Mouse (Mus musculus) lung, postnatal 10 days (tissue): ENCODE results near the gene Wdsub1.
A peak's percentile ranks its signal among the peaks of the same experiment; 100 is the strongest.
"Not testable (repeated sequence)": the region's sequence is repeated elsewhere in the genome, so short reads cannot be mapped to it uniquely, and the experiment has no call there.

Experiments
- DNase-seq: peaks from one replicate; pipeline ENCODE4 v3.0.0; 2021

Gene Wdsub1

GRCm38 (mm10) chr2:59881831-59882741, at the start of gene Wdsub1:
Gene Wdsub1 (minus strand): TSS chr2:59882591.
- peak; percentile 97 for DNase-seq

GRCm38 (mm10) chr2:59913610-59914009, 31.2 kb upstream of the Wdsub1 start:
- DNase-seq: no peak

- DNase-seq: no peak
Measured at GRCm38 (mm10) chr2:59908048-59908447, 25.7 kb upstream of the Wdsub1 start.

- DNase-seq: no peak
Measured at GRCm38 (mm10) chr2:59904007-59904406, 21.6 kb upstream of the Wdsub1 start.

GRCm38 (mm10) chr2:59898666-59899065, 16.3 kb upstream of the Wdsub1 start:
- no peak for DNase-seq

- no peak for DNase-seq
Measured at GRCm38 (mm10) chr2:59898105-59898504, 15.7 kb upstream of the Wdsub1 start.

GRCm38 (mm10) chr2:59896837-59897236, 14.4 kb upstream of the Wdsub1 start:
- DNase-seq: no peak

- DNase-seq: peak; percentile 46
Measured at GRCm38 (mm10) chr2:59896400-59896799, 14.0 kb upstream of the Wdsub1 start.

GRCm38 (mm10) chr2:59889699-59890098, 7.3 kb upstream of the Wdsub1 start:
- no peak for DNase-seq

GRCm38 (mm10) chr2:59882742-59883281, 421 bp upstream of the Wdsub1 start:
- no peak for DNase-seq

- no peak for DNase-seq
Measured at GRCm38 (mm10) chr2:59881404-59881803, 987 bp downstream of the Wdsub1 start.

GRCm38 (mm10) chr2:59878221-59878620, 4.2 kb downstream of the Wdsub1 start:
- no peak for DNase-seq

GRCm38 (mm10) chr2:59877335-59877734, 5.1 kb downstream of the Wdsub1 start:
- no peak for DNase-seq

GRCm38 (mm10) chr2:59876482-59876881, 5.9 kb downstream of the Wdsub1 start:
- no peak for DNase-seq

- no peak for DNase-seq
Measured at GRCm38 (mm10) chr2:59870526-59870925, 11.9 kb downstream of the Wdsub1 start.

GRCm38 (mm10) chr2:59862618-59863017, 19.8 kb downstream of the Wdsub1 start:
- no peak for DNase-seq

GRCm38 (mm10) chr2:59854363-59854762, 28.0 kb downstream of the Wdsub1 start:
- no peak for DNase-seq

GRCm38 (mm10) chr2:59853543-59853942, 28.8 kb downstream of the Wdsub1 start:
- no peak for DNase-seq

GRCm38 (mm10) chr2:59852916-59853315, 29.5 kb downstream of the Wdsub1 start:
- no peak for DNase-seq

- DNase-seq: not testable (repeated sequence)
Measured at GRCm38 (mm10) chr2:59851885-59852284, 30.5 kb downstream of the Wdsub1 start.

GRCm38 (mm10) chr2:59843848-59844247, 38.5 kb downstream of the Wdsub1 start:
- no peak for DNase-seq

- DNase-seq: no peak
Measured at GRCm38 (mm10) chr2:59843156-59843555, 39.2 kb downstream of the Wdsub1 start.

- DNase-seq: no peak
Measured at GRCm38 (mm10) chr2:59842556-59843008, 39.8 kb downstream of the Wdsub1 start.

GRCm38 (mm10) chr2:59841944-59842343, 40.4 kb downstream of the Wdsub1 start:
- no peak for DNase-seq
